Mouse (Mus musculus) thymus, postnatal 14 days (tissue): ENCODE measurements at regions not wholly inside any gene's neighbourhood (a gene's known extent, or its start where the extent isn't known, plus 50 kb on each side); places are given as distances from the start of the nearest gene placed in this dataset.
A peak's percentile ranks its signal among the peaks of the same experiment; 100 is the strongest.

Experiments used
- DNase-seq: peaks from one replicate; pipeline ENCODE4 v3.0.0; 2021

GRCm38 (mm10) chr2:178597084-178597470 lies 166.7 kb downstream of the Cdh26 start:
- DNase-seq = no peak

DNA sequence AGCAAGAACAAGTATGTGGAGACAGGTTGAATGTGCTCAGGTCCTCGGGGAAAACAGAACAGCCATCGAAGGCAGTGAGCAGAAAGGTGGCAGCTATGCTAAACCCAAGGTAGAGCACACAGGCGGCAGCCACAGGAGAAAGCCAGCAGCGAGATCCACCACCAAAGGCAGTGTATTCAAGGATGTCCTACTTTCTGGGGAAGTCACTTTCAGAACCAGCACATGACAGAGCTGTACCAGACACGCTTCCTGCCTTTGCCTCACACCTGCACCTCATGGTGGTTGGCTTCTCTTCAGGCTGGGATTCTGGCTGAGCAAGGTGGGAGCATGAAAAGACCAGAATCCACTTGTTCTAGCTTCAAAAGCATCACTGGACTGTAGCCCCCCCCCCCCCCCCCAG lies 168.0 kb downstream of the Cdh26 start:
- peak; percentile 69 for DNase-seq

- DNase-seq = peak; percentile 49
Observed at GRCm38 (mm10) chr2:178598836-178599235, 168.5 kb downstream of the Cdh26 start.

DNA sequence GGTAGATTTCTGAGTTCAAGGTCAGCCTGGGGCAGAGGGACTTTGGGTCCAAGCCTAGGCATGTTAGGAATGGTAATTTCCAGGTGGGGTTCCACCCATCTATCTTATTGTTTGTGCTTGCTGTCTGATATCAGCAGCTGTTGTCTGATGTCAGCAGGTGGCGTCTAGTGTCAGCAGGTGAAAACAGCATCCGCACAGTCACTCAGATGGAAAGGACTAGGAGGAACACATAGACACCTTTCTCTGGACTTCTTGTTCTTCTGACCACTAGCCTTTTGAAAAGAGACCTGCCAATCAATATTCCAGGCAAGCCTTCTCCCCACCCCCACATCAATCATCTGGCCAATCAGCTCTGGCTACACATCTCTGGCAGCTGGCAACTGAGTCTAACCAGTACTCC lies 173.1 kb downstream of the Cdh26 start:
- no peak for DNase-seq

DNA sequence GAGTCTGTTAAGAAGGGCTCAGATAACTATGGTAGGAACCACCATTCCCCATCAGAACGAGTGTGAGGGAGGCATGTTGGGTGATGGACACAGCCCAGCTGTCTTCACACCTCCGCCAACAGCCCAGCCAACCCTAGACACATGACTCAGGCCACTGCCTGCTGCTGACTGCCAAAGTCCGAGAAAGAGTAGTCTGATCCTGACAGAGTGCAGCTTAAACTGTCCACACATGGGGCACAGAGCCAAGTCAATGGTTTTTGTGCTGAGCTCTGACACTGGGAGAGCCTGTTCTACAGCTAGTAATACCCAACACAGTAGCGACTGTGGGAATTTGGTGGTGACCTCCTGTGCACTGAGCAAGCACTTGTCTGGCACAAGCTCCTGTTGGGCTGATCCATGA lies 176.4 kb downstream of the Cdh26 start:
- no peak for DNase-seq

GRCm38 (mm10) chr2:178610211-178610975 lies 180.1 kb downstream of the Cdh26 start:
- no peak for DNase-seq

DNA sequence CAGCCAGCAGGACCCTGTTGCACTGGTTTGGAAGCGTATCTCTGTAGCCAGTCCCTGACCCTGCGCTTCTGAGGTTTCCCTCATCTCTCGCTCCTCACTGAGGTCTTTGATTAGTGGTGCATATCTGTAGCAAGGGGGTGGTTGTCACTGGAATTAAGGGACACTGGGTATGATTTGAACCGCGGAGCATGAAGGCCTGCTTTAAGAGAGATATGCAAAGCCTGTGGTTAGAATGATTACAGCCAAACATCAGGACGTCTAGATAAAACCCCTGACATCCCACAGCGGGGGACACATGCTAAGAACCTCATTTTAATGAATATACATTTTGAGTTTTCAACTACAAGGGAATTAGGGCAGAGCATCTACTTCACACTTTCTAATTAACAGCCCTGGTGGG lies 184.4 kb downstream of the Cdh26 start:
- DNase-seq = no peak

DNA sequence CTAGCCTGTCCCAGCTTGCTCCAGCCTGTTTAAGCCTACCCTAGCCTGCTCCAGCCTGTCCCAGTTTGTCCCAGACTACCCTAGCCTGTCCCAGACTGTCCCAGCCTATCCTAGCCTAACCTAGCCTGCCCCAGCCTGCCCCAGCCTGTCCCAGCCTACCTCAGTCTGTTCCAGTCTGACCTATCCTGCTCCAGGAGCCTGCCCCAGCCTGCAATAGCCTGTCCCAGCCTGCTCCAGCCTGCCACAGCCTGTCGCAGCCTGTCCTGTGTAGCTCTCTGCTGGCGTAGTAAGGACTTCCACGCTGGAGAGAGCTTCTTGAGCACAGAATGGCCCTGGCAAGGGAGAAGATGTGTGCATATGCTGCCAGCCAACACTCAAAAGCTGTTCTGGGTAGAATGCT lies 192.5 kb downstream of the Cdh26 start:
- DNase-seq = no peak

DNA sequence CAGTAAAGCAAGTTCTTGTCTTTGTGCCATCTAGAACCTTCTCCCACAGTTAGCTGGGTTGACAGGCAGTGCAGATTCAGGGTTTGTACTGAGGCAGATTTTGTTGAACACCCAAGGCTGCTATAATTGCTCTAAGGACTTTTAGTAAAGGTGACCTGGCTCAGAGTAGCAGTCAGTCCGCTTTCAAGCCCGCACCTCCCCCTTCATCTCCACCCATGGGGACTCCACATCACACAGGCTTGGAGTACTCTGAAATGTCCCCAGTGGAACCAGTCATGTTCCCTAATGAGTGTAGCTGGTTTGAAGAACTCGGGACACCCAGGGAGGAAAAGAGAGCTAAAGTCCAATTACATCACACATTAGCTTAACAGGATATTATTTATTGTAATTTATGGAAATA lies 194.1 kb downstream of the Cdh26 start:
- no peak for DNase-seq

- DNase-seq = no peak
Observed at GRCm38 (mm10) chr2:178624907-178625306, 194.6 kb downstream of the Cdh26 start.

DNA sequence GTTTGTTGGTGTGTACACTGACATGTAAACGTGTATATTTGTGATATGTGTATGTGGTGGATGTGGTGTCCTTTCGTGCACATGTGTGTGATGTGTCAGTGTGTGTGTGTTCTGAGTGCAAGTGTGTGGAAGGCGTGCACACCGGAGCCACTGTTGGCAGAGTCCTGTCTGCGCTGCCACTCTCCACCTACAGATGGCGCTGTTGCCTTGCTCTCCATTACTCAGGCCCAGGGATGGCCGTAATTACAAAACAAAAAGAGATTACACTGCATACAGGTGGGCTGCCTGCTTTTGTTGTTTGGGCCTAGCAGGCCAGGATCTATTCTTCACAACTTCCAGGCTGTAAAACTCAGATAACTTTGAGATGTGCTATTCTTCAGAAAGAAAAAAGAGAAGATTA lies 199.4 kb downstream of the Cdh26 start:
- peak; percentile 65 for DNase-seq

DNA sequence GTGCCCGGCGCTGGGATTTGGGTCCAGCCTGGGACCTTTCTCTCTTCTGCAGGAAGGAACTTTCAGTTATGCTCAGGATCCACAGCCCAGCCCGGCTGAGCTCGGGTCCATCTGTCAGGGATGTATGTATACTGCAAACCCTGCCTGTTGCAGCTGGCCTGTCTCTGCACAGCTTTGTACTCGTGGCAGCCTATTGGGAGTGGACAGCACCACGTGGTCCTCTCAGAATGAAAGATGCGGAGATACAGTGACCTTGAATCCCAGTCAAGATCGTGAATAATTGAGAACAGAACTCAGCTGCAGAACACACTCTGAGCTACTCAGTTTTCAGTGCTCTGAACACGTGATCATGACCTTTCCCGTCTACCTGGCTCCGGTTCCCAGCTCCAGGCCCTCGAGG lies 200.2 kb downstream of the Cdh26 start:
- no peak for DNase-seq

GRCm38 (mm10) chr2:178631336-178631735 lies 201.0 kb downstream of the Cdh26 start:
- DNase-seq = no peak

- no peak for DNase-seq
Observed at GRCm38 (mm10) chr2:178631966-178632365, 201.6 kb downstream of the Cdh26 start.

DNA sequence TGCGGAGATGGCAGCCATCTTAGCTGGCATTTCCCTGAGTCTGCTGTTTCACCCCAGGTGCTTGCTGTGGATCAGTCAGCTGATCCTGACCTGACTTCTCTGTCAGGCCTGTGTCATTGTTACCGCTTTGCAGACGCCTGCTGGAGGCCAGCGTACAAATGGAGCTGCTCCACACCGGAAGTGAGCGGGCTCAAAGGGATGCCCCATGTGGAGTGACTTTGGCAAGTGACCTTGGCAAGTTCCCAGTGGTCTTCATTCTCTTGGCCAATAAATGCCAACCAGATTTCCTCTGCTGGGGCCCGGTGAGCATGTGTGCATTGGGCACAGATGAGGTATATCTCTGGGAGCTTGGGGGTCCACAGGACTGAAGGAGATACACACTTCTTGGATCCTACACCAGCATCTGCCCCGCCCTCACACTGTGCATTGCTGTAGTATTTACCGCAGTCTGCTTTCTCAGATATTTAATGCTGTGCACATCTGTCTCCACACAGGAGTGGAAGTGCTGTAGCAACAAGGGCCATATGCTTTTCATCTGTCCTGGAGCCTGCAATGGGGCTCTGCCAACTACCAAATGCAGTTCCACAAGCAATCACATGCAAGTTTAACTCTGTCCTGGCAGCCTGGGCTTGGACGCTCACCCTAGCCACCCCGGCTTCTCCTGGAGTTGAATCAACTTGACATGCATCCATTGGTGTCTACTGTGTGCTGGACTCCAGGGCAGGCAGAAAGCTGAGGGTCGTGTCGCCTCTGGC lies 202.7 kb downstream of the Cdh26 start:
- no peak for DNase-seq

GRCm38 (mm10) chr2:178634116-178634515 lies 203.8 kb downstream of the Cdh26 start:
- no peak for DNase-seq

DNA sequence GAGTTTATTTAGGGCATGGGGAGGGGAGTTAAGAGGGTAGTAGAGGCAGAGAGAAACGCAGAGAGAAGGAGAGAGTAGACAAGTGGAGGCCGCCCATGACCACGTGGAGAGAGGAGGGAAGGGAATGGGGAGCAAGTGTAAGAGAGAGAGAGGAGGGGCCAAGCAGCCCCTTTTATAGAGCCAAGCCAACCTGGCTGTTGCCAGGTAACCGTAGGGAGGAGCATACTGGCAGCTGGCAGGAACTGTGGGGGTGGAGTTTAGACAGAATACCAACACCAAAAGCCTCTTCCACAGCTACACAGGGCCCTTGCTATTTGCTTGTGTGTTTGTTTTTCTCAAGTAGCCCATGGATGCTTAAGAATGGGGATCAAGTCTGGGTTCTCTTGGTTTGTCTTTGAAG lies 205.4 kb downstream of the Cdh26 start:
- no peak for DNase-seq

DNA sequence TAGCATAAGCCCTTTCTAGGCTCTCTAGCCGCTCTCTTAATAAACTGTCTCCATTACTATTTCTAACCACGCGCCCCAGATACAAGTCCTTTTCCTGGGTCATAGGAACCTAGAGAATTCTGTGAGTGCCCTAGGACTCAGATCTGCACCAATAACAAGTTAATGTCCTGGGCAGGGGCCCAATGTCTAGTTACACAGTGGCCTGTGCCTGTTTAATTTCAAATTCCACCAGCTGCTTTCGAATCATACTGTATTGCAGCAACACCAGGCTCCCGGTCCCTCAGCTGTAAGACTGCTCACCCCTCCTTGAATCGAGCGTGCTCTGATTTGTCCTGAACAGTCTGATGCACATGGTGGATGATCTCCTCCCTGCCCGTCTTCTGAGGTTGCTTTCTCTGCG lies 206.6 kb downstream of the Cdh26 start:
- DNase-seq = no peak

DNA sequence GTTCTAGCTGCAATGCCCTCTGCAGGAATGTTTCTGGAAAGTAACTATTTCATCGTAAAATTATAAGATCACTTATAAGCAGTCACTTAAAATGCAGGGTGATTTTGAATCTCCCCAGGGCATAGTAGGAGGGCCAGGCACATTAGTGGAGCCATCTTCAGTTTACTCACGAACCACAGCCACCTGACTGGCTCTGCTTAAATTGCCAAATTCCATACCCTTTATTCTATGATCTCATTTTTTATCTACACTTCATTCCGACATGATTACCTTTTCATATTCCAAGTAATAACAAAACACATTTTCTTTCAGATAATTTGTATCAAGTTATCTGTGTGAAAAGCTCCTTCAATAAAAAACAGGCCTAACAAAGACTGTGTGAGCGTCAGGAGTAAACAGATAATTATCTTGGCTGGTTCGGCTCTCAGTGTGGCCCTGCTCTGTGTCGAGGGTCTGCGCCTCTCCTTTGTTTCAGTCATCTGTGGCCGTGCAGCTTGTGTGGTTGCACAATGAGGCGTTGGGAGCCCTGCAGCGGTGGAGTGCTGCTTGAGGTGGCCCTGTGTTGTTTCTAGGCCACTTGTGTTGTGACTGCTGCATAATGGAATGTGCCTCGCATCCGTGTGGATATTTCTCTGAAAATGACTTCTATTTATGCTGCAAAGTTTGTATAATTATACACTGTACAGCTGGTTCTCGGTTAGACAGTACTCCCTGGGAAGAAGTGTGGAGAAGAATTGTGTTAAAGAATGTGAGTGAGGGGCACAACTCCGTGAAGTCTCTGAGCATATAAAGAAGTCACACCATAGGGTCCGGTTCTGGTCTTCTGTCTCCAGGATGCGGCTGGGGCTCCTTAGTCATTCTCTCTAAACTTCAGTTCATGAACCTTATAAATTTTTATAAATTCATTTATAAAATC lies 212.1 kb downstream of the Cdh26 start:
- DNase-seq = no peak

DNA sequence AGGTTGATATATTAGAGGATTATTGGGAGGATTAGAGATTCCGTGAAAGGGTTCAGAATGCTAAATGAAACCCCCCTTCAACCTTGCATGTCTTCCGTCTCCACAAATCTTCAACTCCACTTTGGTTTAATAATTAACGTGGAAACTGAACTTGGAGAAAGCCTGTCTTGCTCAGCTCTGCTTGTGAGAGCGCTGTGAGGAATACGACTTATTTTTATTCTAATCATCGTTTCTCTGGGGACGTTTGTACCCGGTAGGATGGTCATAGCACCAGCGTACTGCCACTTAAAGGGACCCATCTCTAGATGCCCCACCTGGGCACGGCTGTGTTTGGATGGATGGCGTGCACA lies 212.7 kb downstream of the Cdh26 start:
- no peak for DNase-seq

GRCm38 (mm10) chr2:178643841-178644240 lies 213.5 kb downstream of the Cdh26 start:
- DNase-seq = no peak

GRCm38 (mm10) chr2:178660071-178660470 lies 229.7 kb downstream of the Cdh26 start:
- DNase-seq = no peak

GRCm38 (mm10) chr2:178662396-178662795 lies 232.1 kb downstream of the Cdh26 start:
- DNase-seq = no peak

DNA sequence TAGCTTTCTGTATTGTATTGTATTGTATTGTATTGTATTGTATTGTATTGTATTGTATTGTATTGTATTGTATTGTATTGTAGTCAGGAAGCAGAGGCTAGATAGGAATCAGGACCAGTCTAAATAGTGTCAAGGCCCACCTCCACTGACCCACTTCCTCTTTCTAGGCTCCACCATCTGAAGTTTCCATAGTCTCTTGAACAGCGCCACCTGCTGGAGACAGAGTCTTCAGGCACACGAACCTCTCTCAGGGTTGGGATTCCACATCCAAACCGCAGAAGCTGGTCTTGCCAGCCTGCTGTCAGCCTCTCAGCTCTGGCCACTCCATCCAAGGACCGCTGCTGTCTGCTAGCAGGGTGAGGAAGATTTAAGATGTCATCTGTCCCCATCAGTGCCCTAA lies 234.6 kb downstream of the Cdh26 start:
- peak; percentile 76 for DNase-seq
